Mouse (Mus musculus) NIH3T3 (cell line): ENCODE results near the gene Cdhr1.

Experiments used
- DNase-seq: peaks from one replicate; pipeline ENCODE4 v3.0.0-alpha.2; 2012; ENCODE audit warnings: low read depth

The Cdhr1 gene

DNA sequence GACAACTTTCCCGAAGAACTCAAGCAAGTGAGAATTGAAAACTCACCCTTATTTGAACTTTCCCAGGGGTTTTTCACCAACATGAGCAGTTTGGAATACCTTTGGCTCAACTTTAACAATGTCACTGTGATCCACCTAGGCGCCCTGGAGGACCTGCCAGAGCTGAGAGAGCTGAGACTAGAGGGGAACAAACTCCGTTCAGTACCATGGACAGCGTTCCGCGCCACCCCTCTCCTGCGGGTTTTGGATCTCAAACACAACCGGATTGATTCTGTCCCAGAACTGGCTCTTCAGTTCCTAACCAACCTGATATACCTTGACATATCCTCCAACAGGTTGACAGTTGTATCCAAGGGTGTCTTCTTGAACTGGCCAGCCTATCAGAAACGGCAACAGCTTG, 29.6 kb downstream of the Cdhr1 start:
- peak; percentile 60 for DNase-seq

DNA sequence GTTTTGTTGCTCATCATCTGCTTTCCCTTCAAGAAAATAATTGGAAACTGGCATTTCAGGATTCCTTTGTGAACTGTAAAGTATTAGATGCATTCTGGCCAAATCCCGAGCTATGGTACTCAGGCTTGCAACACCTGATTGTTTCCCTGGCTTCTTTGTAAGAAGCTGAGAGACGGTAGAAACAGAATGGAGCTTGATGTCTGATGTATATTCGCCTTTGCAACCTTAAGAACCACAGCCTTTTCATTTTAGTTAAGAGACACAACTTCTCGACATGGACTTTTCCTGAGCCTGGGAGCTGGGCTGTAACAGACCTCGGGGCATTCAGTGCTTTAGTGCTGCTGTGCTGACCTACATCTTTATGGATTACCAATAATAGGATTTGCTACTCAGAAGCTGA, 30.5 kb downstream of the Cdhr1 start, which contains the start of gene Lrit2:
Gene Lrit2 (plus strand): TSS at position 301 of the 400 bp plus-strand sequence.
- DNase-seq: no peak

DNA sequence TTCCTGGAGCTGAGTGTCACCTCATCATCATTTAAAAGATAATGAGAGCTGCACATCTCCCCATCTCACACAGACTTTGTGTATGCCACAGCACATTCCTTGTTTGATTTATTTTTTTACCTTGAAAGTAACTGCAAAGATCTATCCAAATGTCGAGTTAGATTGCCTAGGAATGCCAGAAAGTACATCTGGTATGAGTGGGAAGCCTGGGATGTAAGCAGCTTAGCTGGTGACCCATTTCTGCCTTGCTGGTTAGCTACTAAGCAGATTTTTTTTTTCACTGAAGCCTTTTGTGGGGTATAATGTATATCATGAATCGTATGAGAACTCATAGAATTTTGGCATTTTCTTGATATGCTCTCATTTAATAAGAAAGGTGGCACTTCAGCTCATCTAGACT, 31.5 kb downstream of the Cdhr1 start:
- no peak for DNase-seq

DNA sequence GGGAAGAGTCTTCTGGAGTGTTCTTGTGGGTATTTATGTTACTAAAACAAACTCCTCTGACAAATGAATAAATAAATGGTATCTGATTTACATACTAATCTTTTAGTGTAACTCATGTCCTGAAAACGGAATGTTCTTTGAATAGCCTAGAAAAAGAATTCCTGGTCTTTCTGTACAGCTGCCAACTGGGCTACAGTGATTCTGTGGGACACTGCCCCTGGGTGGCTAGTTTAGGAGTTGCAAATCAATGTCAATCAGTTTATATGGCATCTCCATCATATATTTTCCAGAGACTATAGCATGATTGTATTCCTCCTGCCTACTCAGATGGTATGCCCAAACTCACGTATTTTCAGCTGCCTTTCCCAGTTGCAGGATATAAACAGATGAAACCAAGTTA, 33.3 kb downstream of the Cdhr1 start:
- peak; percentile 13 for DNase-seq

DNA sequence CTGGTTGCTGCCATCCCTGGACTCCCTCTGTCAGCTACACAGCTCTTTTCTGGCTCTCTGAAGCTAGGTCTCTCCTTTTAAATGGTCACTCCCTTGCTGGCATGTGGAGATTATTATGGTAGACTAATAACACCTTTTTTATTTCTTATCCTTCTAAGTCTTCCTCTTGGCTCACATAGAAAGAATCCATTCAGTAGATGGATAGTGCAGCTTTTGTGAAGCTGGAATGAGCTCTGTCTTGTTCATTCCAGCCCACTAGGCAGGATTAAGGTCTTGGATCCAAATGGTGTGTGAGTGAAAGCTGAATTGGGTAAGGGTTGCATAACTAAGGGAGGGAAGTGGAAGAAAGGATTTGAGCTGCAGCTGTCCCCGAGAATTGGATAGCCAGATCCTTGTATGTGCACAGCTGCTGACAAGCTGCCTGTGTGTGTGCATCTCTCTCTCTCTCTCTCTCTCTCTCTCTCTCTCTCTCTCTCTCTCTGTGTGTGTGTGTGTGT, 49.2 kb downstream of the Cdhr1 start, which contains the start of gene Rgr:
Gene Rgr (minus strand): TSS at position 51 of the 497 bp plus-strand sequence.
- no peak for DNase-seq

DNA sequence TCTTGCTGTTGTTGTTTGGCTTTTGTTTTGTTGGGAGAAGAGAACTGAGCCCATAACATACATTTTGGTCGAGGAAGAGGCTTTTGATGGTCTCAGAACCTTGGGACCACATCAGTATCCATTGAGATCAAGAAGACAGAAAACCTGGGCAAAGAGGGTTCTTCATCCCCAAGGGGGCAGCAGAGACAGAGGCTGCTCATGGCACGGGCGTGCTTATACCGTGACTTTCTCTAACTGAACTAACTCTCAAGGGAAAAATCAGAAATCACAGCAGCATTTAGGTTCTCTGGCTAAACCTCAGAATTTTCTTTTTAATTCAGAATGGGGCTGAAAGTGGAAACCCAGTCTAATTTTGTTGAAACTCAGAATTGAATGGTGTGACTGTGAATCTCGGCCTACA, 63.7 kb downstream of the Cdhr1 start:
- peak; percentile 41 for DNase-seq

DNA sequence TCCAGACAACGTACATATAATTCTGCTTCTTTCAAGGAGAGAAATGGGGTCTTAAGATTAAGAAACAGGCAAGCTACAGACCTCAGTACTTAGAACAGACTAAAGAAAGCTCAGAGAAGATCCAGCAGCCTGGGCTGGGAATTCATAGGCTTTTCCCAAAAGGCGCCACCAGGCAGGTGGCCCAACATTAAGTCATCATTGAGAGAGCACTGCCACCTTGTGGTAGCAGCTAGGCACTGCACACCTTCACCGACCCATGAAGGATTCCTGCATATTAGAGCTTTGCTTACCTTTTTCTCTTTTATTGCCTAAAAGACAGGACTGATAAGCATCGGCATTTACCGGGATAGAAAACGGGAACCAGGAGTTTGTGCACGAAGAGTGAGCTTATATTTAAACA, 64.9 kb downstream of the Cdhr1 start:
- DNase-seq: peak; percentile 83

DNA sequence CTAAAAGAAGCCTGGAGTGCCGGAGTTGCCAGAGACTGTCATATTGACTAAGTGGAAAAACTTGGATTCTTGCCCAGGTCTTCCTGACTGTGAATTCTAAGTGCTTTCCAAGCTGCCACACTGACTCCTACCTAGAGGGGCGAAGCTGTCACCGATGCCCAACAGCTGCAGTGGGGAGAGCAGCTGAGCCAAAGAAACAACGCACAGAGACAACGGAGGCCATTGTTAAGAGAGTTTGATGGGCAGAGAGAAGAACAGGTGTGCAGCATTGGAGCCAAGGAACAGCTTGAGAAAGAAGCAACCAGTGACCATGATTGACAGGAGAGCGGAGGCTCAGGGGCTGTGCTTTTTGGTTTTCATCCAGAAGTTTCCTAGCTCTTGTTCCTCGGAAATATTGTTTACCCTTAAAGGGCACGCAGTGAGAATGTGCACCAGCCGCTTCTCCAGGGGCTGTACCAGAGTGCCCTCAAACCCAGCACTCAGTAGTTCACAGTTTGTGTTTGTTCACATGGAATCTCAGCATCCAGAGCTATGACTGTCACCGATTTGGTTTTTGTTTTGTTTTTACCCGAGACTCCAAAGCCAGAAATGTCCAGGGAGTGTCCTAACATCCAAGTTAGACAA, 65.6 kb downstream of the Cdhr1 start:
- peak; percentile 11 for DNase-seq

DNA sequence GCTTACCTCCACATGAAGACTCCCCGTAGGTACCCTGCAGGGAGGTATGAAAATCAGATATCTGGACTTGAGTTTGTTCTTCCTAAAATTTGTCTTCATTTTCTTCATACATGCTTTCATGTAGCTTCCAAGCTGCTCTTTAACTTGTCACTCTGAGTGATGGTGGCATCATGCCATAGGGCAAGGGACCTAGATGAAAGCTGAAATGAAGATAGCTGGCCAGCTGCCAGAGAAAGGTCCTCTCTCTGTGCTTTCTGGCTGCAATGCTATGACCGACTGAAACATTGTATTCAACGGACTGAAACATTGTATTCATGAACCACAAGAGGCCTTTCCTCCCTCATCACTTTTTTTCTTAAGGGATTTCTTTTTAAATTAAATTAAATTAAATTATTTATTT, 69.6 kb downstream of the Cdhr1 start:
- DNase-seq: no peak

DNA sequence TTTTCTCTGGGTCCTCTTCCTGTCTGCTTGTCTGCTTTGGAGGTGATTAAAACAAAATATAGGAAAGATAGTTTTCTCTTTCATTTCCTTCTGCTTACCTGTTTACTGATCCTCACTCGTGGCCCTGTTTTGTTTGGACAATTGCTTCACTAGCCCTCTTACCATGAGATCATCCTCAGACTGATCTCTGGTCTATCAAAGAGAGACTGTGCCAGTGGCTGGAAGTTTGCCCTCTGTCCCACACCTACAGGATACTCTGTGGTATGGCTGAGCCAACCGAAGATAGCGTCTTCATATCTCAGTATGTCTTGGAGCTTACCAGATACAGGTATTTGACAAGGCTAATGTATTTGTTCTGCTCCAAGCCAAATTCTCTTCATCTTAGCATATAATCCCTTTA, 70.2 kb downstream of the Cdhr1 start:
- no peak for DNase-seq
